Mouse (Mus musculus) heart, embryonic 12.5 days (tissue): ENCODE results near the gene Pigyl. TPM values are rescaled to one million over a fixed set of nuclear protein-coding genes. Genes with fewer than 3 reads are reported as not detected.

Experiments used
- ATAC-seq: fragments of 200-750 bp; cut with Nextera tagmentation; 2 replicates; pipeline ENCODE4 v1.8.0; 2017; ENCODE audit warnings: moderate TSS enrichment, moderate library complexity; ENCODE audit not compliant: insufficient number of reproducible peaks, low FRiP score
- H3K27ac ChIP-seq: fragments of 300-500 bp; sonication (generic); 2 replicates; pipeline ENCODE4 v1.5.1; 2016; ENCODE audit warnings: mild to moderate bottlenecking, moderate library complexity; ENCODE audit not compliant: poor library complexity, severe bottlenecking
- H3K27me3 ChIP-seq: fragments of 300-500 bp; sonication (generic); replicated peaks from 2 replicates; pipeline ENCODE4 v1.6.1; 2016; ENCODE audit warnings: mild to moderate bottlenecking, moderate library complexity
- H3K36me3 ChIP-seq: fragments of 300-500 bp; sonication (generic); 2 replicates; pipeline ENCODE4 v1.6.1; 2016; ENCODE audit warnings: mild to moderate bottlenecking, moderate library complexity
- H3K4me1 ChIP-seq: fragments of 300-500 bp; sonication (generic); replicated peaks from 2 replicates; pipeline ENCODE4 v1.6.1; 2016; ENCODE audit warnings: mild to moderate bottlenecking
- H3K4me2 ChIP-seq: fragments of 300-500 bp; sonication (generic); 2 replicates; pipeline ENCODE4 v1.6.1; 2016; ENCODE audit warnings: mild to moderate bottlenecking, moderate library complexity
- H3K4me3 ChIP-seq: fragments of 300-500 bp; sonication (generic); 2 replicates; pipeline ENCODE4 v1.5.1; 2016; ENCODE audit warnings: mild to moderate bottlenecking
- H3K9ac ChIP-seq: fragments of 300-500 bp; sonication (generic); 2 replicates; pipeline ENCODE4 v1.6.1; 2016; ENCODE audit warnings: mild to moderate bottlenecking, moderate library complexity
- H3K9me3 ChIP-seq: fragments of 300-500 bp; sonication (generic); replicated peaks from 2 replicates; pipeline ENCODE4 v1.6.1; 2016; ENCODE audit warnings: mild to moderate bottlenecking, moderate library complexity
- WGBS: fragments of 180-500 bp; shearing (Covaris S2); methylation state at CpG from one replicate; pipeline ENCODE4 v1.1.7; 2016; 5-methylcytosine and 5-hydroxymethylcytosine counted together
- polyA plus RNA-seq: library from polyadenylated mRNA; unstranded; fragments of >200 nt; fragmentation: Nextera tagmentation; extraction: Ambion mirVana; gene quantifications from 2 replicates; pipeline ENCODE4 v1.2.1, GENCODE M21; 2016

The Pigyl gene
- polyA plus RNA-seq: 43.8 and 45.2 TPM in 2 replicates

DNA sequence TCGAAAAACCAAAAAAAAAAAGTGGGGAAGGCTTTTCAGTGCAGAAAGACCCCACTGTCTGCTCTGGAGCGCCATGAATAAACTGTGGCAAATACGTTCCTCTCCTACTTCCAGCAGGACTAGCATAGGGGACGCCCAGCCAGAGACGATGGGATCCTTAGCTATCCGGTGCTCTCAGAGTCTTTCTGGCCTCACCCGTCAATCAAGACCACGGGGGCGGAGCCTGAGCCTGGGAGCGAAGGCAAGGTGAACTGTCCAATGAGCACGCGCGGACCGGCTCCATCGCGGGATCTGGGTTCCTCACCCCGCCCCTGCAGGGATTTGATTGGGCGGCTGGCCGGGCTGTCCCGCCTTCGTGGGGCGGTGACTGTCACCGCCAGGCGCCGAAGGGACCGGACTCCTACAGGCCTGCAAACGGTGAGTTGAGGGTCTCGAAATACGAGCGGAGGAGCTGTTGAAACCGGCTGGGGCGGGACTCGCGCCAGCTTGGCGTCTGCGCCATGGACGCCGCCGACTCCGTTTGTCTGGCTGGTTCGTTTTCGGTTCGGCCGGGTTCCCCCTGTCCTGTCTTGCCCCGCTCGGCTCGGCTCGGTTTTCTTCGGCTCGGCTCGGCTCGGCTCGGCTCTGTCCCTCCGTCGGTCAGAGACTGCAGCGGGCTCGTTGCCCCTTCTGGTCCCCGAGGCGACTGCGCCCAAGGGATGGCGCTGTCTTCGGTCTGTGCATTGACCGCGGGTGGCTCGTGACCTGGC is at the start of gene Pigyl:
Pigyl (plus strand) TSS at position 350 of the 749 bp plus-strand sequence.
- H3K27ac ChIP-seq: peak within 1 kb of the TSS; percentile 76
- ATAC-seq: peak; percentile 100
- H3K4me2 ChIP-seq: peak within 1 kb of the TSS; percentile 83
- WGBS: under 1% methylated on average over 65 of the region's 65 CpGs
- peaks cover 11% of the 10 kb centered on the region for H3K4me1 ChIP-seq
- H3K36me3 ChIP-seq: no peaks in the 10 kb centered on the region
- peak within 1 kb of the TSS; percentile 79 for H3K9ac ChIP-seq
- 0 out of 2 replicates have a peak, but pooled peaks cover 4% of the 10 kb centered on the region for H3K27me3 ChIP-seq
- H3K9me3 ChIP-seq: no peaks in the 10 kb centered on the region
- peak within 1 kb of the TSS; percentile 65 for H3K4me3 ChIP-seq

GRCm38 (mm10) chr9:22108194-22108593 is 48.5 kb upstream of the Pigyl start:
- ATAC-seq: no peak
- H3K36me3 ChIP-seq: peaks cover 97% of the 10 kb centered on the region
- no peak overlapping the region for H3K27ac ChIP-seq
- no peak overlapping the region for H3K4me3 ChIP-seq
- H3K9me3 ChIP-seq: no peaks in the 10 kb centered on the region
- WGBS: 84% methylated on average over 9 of the region's 9 CpGs
- no peak overlapping the region for H3K4me2 ChIP-seq
- H3K4me1 ChIP-seq: no peaks in the 10 kb centered on the region
- H3K9ac ChIP-seq: no peak overlapping the region
- H3K27me3 ChIP-seq: no peaks in the 10 kb centered on the region

DNA sequence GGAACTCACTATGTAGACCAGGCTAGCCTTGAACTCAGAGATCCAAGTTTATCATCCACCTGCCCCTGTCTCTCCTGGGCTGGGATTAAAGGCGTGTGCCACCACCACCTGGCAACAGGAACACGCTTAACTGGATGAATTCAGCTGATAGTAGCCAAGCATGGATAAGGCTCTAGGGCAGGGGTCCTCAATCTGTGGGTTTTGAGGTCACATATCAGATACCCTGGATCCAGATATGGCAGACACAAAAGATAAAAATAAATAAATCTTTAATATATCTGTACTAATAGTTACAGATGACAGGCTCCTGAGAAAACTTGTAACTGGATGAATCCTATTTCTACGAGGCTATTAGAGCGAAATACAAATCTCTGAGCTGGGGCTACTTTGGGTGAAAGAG is 41.0 kb upstream of the Pigyl start:
- Histone ChIP-seq H3K4me1 (peaks cover 16% of the 10 kb centered on the region), H3K27me3 (no peaks in the 10 kb centered on the region), H3K9ac (peak overlapping the region; percentile 95; the same call in 1 of the 2 replicates), H3K4me3 (peak overlapping the region; percentile 97), H3K9me3 (no peaks in the 10 kb centered on the region), H3K27ac (no peak overlapping the region), H3K36me3 (peaks cover 36% of the 10 kb centered on the region), H3K4me2 (peak overlapping the region; percentile 86)
- 93% methylated on average over 4 of the region's 4 CpGs for WGBS
- no peak for ATAC-seq

- no peak for ATAC-seq
- peak overlapping the region; percentile 95 for H3K9ac ChIP-seq
- H3K36me3 ChIP-seq: peaks cover 32% of the 10 kb centered on the region
- H3K4me2 ChIP-seq: peak overlapping the region; percentile 86
- H3K27me3 ChIP-seq: no peaks in the 10 kb centered on the region
- no peaks in the 10 kb centered on the region for H3K9me3 ChIP-seq
- WGBS: 34% methylated on average over 15 of the region's 15 CpGs
- H3K27ac ChIP-seq: no peak overlapping the region
- H3K4me1 ChIP-seq: peaks cover 16% of the 10 kb centered on the region
- peak overlapping the region; percentile 97 for H3K4me3 ChIP-seq
These were observed 40.6 kb upstream of the Pigyl start for GRCm38 (mm10) chr9:22116086-22116485.

- ATAC-seq: peak; percentile 93
- H3K4me1 ChIP-seq: peaks cover 16% of the 10 kb centered on the region
- peaks cover 24% of the 10 kb centered on the region for H3K36me3 ChIP-seq
- peak within 1 kb of the TSS; percentile 86 for H3K4me2 ChIP-seq
- no peaks in the 10 kb centered on the region for H3K9me3 ChIP-seq
- peak within 1 kb of the TSS; percentile 49; the same call in 1 of the 2 replicates for H3K27ac ChIP-seq
- H3K9ac ChIP-seq: peak within 1 kb of the TSS; percentile 95
- no peaks in the 10 kb centered on the region for H3K27me3 ChIP-seq
- peak within 1 kb of the TSS; percentile 97 for H3K4me3 ChIP-seq
- WGBS: under 1% methylated on average over 52 of the region's 52 CpGs
These were observed 39.8 kb upstream of the Pigyl start, which contains the start of gene Elof1 for GRCm38 (mm10) chr9:22116740-22117426. TSS of gene Elof1 (minus strand) at chr9:22117172.

- Histone ChIP-seq H3K27me3 (no peaks in the 10 kb centered on the region), H3K4me1 (peaks cover 16% of the 10 kb centered on the region), H3K9ac (peak overlapping the region; percentile 73; the same call in 1 of the 2 replicates), H3K4me3 (peak overlapping the region; percentile 97), H3K36me3 (peaks cover 14% of the 10 kb centered on the region), H3K27ac (no peak overlapping the region), H3K4me2 (peak overlapping the region; percentile 86), H3K9me3 (no peaks in the 10 kb centered on the region)
- WGBS: 41% methylated on average over 10 of the region's 10 CpGs
- ATAC-seq: no peak
These were observed 38.7 kb upstream of the Pigyl start for GRCm38 (mm10) chr9:22117754-22118456.

- Histone ChIP-seq H3K36me3 (no peaks in the 10 kb centered on the region), H3K9me3 (no peaks in the 10 kb centered on the region), H3K27ac (no peak overlapping the region), H3K27me3 (no peaks in the 10 kb centered on the region), H3K4me3 (no peak overlapping the region), H3K9ac (no peak overlapping the region), H3K4me1 (peaks cover 16% of the 10 kb centered on the region), H3K4me2 (no peak overlapping the region)
- WGBS: 93% methylated on average over 4 of the region's 4 CpGs
- ATAC-seq: no peak
These were observed 37.1 kb upstream of the Pigyl start for GRCm38 (mm10) chr9:22119543-22119942.

GRCm38 (mm10) chr9:22121545-22121944 is 35.1 kb upstream of the Pigyl start:
- Histone ChIP-seq H3K9ac (no peak overlapping the region), H3K27me3 (no peaks in the 10 kb centered on the region), H3K4me2 (no peak overlapping the region), H3K36me3 (no peaks in the 10 kb centered on the region), H3K4me3 (no peak overlapping the region), H3K9me3 (no peaks in the 10 kb centered on the region), H3K27ac (no peak overlapping the region), H3K4me1 (peaks cover 7% of the 10 kb centered on the region; the same call in 1 of the 2 replicates)
- ATAC-seq: no peak

DNA sequence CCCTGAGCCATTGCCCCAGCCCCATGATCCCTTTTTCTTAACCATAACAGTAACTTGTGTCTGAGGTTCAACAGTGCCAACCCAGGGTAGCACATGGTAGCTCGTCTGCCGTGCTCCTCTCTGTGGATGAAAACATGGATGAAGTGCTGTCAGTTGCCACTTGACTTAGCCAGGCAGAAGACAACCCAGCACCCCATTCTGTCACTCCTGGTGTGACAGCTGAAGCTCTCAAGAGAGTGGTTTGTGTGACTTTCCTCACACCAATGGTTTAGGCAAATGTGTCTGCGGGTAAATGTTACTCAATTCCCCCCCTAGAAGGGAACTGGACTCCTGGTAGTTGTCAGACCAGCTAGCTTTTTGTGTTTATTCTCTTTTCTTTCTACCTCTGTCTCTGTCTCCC is 34.6 kb upstream of the Pigyl start:
- Histone ChIP-seq H3K4me3 (no peak overlapping the region), H3K27me3 (no peaks in the 10 kb centered on the region), H3K4me2 (no peak overlapping the region), H3K9me3 (no peaks in the 10 kb centered on the region), H3K36me3 (no peaks in the 10 kb centered on the region), H3K9ac (no peak overlapping the region), H3K27ac (no peak overlapping the region), H3K4me1 (peaks cover 7% of the 10 kb centered on the region; the same call in 1 of the 2 replicates)
- WGBS: 65% methylated on average over 3 of the region's 3 CpGs
- ATAC-seq: no peak

DNA sequence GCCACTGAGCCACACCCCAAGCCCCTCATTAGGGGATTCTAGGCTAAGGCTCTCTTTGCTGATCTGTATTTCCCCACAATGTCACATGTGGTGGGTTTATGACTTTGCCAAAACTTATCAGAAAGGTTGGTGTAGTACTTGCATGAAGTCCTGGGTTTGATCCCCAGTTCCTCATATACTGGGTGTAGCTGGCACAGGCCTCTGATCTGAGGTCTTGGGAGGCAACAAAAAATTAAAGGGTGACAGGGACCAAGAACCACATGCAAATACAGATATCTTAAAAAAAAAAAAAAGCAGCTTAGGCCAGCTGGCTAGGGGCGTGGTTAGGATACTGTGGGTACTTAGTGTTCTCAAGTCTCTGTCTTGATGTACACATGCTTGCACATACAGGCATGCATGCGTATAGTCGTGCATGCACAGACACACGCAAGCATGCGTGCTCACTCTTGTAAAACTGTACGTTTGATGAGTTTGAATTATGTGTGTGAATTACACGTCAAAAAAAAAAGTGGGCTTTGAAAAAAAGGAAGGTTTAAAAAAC is 33.5 kb upstream of the Pigyl start:
- Histone ChIP-seq H3K9me3 (no peaks in the 10 kb centered on the region), H3K4me2 (no peak overlapping the region), H3K36me3 (no peaks in the 10 kb centered on the region), H3K4me1 (no peaks in the 10 kb centered on the region), H3K27ac (no peak overlapping the region), H3K27me3 (no peaks in the 10 kb centered on the region), H3K9ac (no peak overlapping the region), H3K4me3 (no peak overlapping the region)
- WGBS: 79% methylated on average over 7 of the region's 7 CpGs
- ATAC-seq: no peak
